Mouse (Mus musculus): ENCODE data around the gene Vmn1r5.
"Not testable (repeated sequence)": the region's sequence is repeated elsewhere in the genome, so short reads cannot be mapped to it uniquely, and the experiment has no call there.

- not testable (repeated sequence) for TF ChIP-seq POLR2A (IDR thresholded peaks at IDR 0.05; ENCODE audit: borderline replicate concordance, control insufficient read depth, low read depth, low read length); CTCF (IDR thresholded peaks at IDR 0.05; ENCODE audit: control insufficient read depth, insufficient read depth, low read length)
Observed at GRCm38 (mm10) chr6:57025224-57025623, 55.2 kb downstream of the Vmn1r5 start, which contains the start of gene Vmn1r7.

Measured in bone marrow, adult 2 months (tissue).